Mouse (Mus musculus): ENCODE results near the gene Faap20.

GRCm38 (mm10) chr4:155215203-155215602 lies 34.4 kb upstream of the Faap20 start:
- TF ChIP-seq CTCF (IDR thresholded peaks at IDR 0.05; ENCODE audit: control insufficient read depth, insufficient read depth, insufficient read length) (no peak), FOSL1 (IDR thresholded peaks at IDR 0.05; ENCODE audit: insufficient read depth, low read length, poor library complexity, severe bottlenecking) (no peak), MAX (IDR thresholded peaks at IDR 0.05) (no peak), MYOD1 (IDR thresholded peaks at IDR 0.05; ENCODE audit: control insufficient read depth, insufficient read length, low read depth) (no peak), USF1 (IDR thresholded peaks at IDR 0.05; ENCODE audit: low read depth) (no peak), CEBPB (IDR thresholded peaks at IDR 0.05; ENCODE audit: low read depth) (no peak)
